Mouse (Mus musculus): ENCODE data around the gene Mef2a. TPM values are rescaled to one million over a fixed set of nuclear protein-coding genes. Genes with fewer than 3 reads are reported as not detected.

The Mef2a gene
- total RNA-seq, 2 experiments from 2014 or later: 122 to 123 TPM

GRCm38 (mm10) chr7:67225943-67226625, 146.6 kb downstream of the Mef2a start:
- DNase-seq (ENCODE audit: low spot score in 2 of 2): no peak
- intact Hi-C loops (cut with DNase I): loop anchor here (5.0 kb wide), 1 partner anchor 406 kb away; no protein-coding TSS in a partner anchor

- peak; percentile 95 for DNase-seq (ENCODE audit: low spot score in 2 of 2)
- intact Hi-C loops (cut with DNase I): no loop called here
Observed at GRCm38 (mm10) chr7:67222220-67222862, 150.3 kb downstream of the Mef2a start, which contains the start of gene Lysmd4. Lysmd4 (plus strand) TSS chr7:67222544.

- DNase-seq (ENCODE audit: low spot score in 2 of 2): peak in 1 of 2 experiments; percentile 50
- intact Hi-C loops (cut with DNase I): no loop called here
Observed at GRCm38 (mm10) chr7:67217025-67217424, 155.6 kb downstream of the Mef2a start.

GRCm38 (mm10) chr7:67216351-67216750, 156.3 kb downstream of the Mef2a start:
- intact Hi-C loops (cut with DNase I): no loop called here
- no peak for DNase-seq (ENCODE audit: low spot score in 2 of 2)

GRCm38 (mm10) chr7:67213589-67213988, 159.1 kb downstream of the Mef2a start:
- no peak for DNase-seq (ENCODE audit: low spot score in 2 of 2)
- intact Hi-C loops (cut with DNase I): no loop called here

- intact Hi-C loops (cut with DNase I): no loop called here
- DNase-seq (ENCODE audit: low spot score in 2 of 2): no peak
Observed at GRCm38 (mm10) chr7:67211971-67212370, 160.7 kb downstream of the Mef2a start.

- intact Hi-C loops (cut with DNase I): no loop called here
Observed at GRCm38 (mm10) chr7:67211341-67211740, 161.3 kb downstream of the Mef2a start.

GRCm38 (mm10) chr7:67210004-67210833, 162.4 kb downstream of the Mef2a start:
- no peak for DNase-seq (ENCODE audit: low spot score in 2 of 2)
- intact Hi-C loops (cut with DNase I): no loop called here

More at GRCm38 (mm10) chr7:67211341-67211740, 161.3 kb downstream of the Mef2a start:
- DNase-seq (ENCODE audit: low spot score in 2 of 2): no peak

GRCm38 (mm10) chr7:67208317-67208716, 164.3 kb downstream of the Mef2a start:
- intact Hi-C loops (cut with DNase I): loop anchor here (10.0 kb wide), 1 partner anchor 494 kb away; no protein-coding TSS in a partner anchor
- no peak for DNase-seq (ENCODE audit: low spot score in 2 of 2)

- intact Hi-C loops (cut with DNase I): loop anchor here (10.0 kb wide), 1 partner anchor 493 kb away; no protein-coding TSS in a partner anchor
- DNase-seq (ENCODE audit: low spot score in 2 of 2): no peak
Observed at GRCm38 (mm10) chr7:67207701-67208100, 165.0 kb downstream of the Mef2a start.

GRCm38 (mm10) chr7:67206496-67206895, 166.2 kb downstream of the Mef2a start:
- no peak for DNase-seq (ENCODE audit: low spot score in 2 of 2)
- intact Hi-C loops (cut with DNase I): loop anchor here (10.0 kb wide), 1 partner anchor 492 kb away; no protein-coding TSS in a partner anchor

GRCm38 (mm10) chr7:67205734-67206425, 166.8 kb downstream of the Mef2a start:
- intact Hi-C loops (cut with DNase I): loop anchor here (10.0 kb wide), 1 partner anchor 491 kb away; no protein-coding TSS in a partner anchor
- no peak for DNase-seq (ENCODE audit: low spot score in 2 of 2)

GRCm38 (mm10) chr7:67203625-67204024, 169.0 kb downstream of the Mef2a start:
- intact Hi-C loops (cut with DNase I): loop anchor here (10.0 kb wide), 1 partner anchor 489 kb away; no protein-coding TSS in a partner anchor
- DNase-seq (ENCODE audit: low spot score in 2 of 2): no peak

GRCm38 (mm10) chr7:67199412-67199811, 173.2 kb downstream of the Mef2a start:
- intact Hi-C loops (cut with DNase I): loop anchor here (1.0 to 5.0 kb wide), 2 partner anchors 357 to 377 kb away; no protein-coding TSS in a partner anchor
- DNase-seq (ENCODE audit: low spot score in 2 of 2): peak; percentile 62 to 72

GRCm38 (mm10) chr7:67183786-67184185, 188.9 kb downstream of the Mef2a start:
- no peak for DNase-seq (ENCODE audit: low spot score in 2 of 2)
- intact Hi-C loops (cut with DNase I): no loop called here

All from left cerebral cortex, postnatal 14 days (tissue).